Mouse (Mus musculus) midbrain, embryonic 13.5 days (tissue): Measurements from ENCODE around the gene Apc2. TPM values are rescaled to one million over a fixed set of nuclear protein-coding genes. Genes with fewer than 3 reads are reported as not detected.
A peak's percentile ranks its signal among the peaks of the same experiment; 100 is the strongest.

Experiments used
- ATAC-seq: fragments of 200-750 bp; cut with Nextera tagmentation; 2 replicates; pipeline ENCODE4 v1.8.0; 2017; ENCODE audit warnings: mild to moderate bottlenecking, moderate TSS enrichment, moderate library complexity
- H3K27ac ChIP-seq: fragments of 300-500 bp; sonication (generic); 2 replicates; pipeline ENCODE4 v1.5.1; 2015; ENCODE audit warnings: inconsistent platforms, mild to moderate bottlenecking, moderate library complexity
- H3K27me3 ChIP-seq: fragments of 300-500 bp; sonication (generic); 2 replicates; pipeline ENCODE4 v1.6.1; 2015; ENCODE audit warnings: mild to moderate bottlenecking, inconsistent platforms
- H3K36me3 ChIP-seq: fragments of 300-500 bp; sonication (generic); 2 replicates; pipeline ENCODE4 v1.6.1; 2015; ENCODE audit warnings: mild to moderate bottlenecking, inconsistent platforms
- H3K4me1 ChIP-seq: fragments of 300-500 bp; sonication (generic); replicated peaks from 2 replicates; pipeline ENCODE4 v1.6.1; 2015; ENCODE audit warnings: inconsistent platforms
- H3K4me2 ChIP-seq: fragments of 300-500 bp; sonication (generic); replicated peaks from 2 replicates; pipeline ENCODE4 v1.6.1; 2015; ENCODE audit warnings: moderate library complexity, mild to moderate bottlenecking, inconsistent platforms
- H3K4me3 ChIP-seq: fragments of 300-500 bp; sonication (generic); replicated peaks from 2 replicates; pipeline ENCODE4 v1.5.1; 2015; ENCODE audit warnings: mild to moderate bottlenecking, inconsistent platforms
- H3K9ac ChIP-seq: fragments of 300-500 bp; sonication (generic); replicated peaks from 2 replicates; pipeline ENCODE4 v1.6.1; 2015; ENCODE audit warnings: mild to moderate bottlenecking, inconsistent platforms
- H3K9me3 ChIP-seq: fragments of 300-500 bp; sonication (generic); 2 replicates; pipeline ENCODE4 v1.6.1; 2016; ENCODE audit warnings: mild to moderate bottlenecking, inconsistent platforms
- WGBS: fragments of 180-500 bp; shearing (Covaris S2); methylation state at CpG from one replicate; pipeline ENCODE4 v1.1.7; 2015; 5-methylcytosine and 5-hydroxymethylcytosine counted together
- polyA plus RNA-seq: library from polyadenylated mRNA; unstranded; fragments of >200 nt; fragmentation: Nextera tagmentation; extraction: Ambion mirVana; gene quantifications from 2 replicates; pipeline ENCODE4 v1.2.1, GENCODE M21; 2015

The Apc2 gene
- polyA plus RNA-seq, 1 experiment from 2014 or later, result 209 TPM

DNA sequence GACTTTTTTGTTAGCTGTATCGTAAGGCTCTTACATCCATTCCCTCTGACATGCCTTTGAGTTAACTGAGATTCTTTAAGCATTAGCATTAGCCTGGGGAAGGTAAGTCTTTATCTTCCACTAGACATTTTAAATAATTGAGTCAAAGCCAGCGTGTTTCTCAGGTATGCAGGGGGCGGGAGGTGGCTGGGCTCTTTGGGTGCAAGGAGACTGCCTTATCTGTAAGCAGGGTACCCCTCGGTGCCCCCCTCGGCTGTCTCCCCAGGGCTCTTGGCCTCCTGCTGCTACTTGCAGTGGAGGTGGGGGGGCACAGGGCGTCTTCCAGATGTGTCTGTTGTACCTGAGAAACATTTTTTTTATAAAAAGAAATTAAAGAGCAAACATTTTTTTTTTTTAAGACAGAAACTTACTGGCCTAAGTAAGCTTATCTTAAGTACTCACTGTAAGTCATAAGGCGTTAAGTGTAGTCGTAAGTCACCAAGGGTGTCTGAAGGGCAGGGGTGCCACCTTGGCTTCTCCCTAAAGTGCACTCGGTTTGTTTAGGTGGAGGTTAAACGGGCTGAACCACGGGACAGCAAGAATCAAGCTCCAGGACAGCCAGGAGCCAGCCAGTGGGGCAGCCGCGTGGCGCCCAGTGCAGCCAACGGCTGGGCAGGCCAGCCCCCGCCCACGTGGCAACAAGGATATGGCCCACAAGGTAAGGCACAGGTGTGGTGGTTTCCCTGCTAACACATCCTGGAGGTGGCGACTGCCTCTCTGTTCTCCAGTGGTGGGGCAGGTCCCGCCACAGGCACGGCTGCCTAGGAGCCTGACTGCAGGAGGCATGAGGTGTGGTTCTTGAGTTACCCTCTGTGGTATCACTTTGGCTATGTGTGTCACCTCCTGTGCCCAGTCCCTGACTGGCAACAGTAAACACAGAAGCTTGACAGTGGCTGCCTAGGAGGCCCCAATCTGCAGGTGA lies 13.0 kb upstream of the Apc2 start:
- H3K4me2 ChIP-seq, result no peak overlapping the region
- no peak overlapping the region for H3K4me3 ChIP-seq
- H3K27ac ChIP-seq, result no peak overlapping the region
- no peaks in the 10 kb centered on the region for H3K27me3 ChIP-seq
- H3K4me1 ChIP-seq, result peaks cover 10% of the 10 kb centered on the region
- no peaks in the 10 kb centered on the region for H3K9me3 ChIP-seq
- no peak overlapping the region for H3K9ac ChIP-seq
- H3K36me3 ChIP-seq, result peaks cover 91% of the 10 kb centered on the region
- ATAC-seq, result no peak
- 92% methylated on average over 20 of the region's 20 CpGs for WGBS

DNA sequence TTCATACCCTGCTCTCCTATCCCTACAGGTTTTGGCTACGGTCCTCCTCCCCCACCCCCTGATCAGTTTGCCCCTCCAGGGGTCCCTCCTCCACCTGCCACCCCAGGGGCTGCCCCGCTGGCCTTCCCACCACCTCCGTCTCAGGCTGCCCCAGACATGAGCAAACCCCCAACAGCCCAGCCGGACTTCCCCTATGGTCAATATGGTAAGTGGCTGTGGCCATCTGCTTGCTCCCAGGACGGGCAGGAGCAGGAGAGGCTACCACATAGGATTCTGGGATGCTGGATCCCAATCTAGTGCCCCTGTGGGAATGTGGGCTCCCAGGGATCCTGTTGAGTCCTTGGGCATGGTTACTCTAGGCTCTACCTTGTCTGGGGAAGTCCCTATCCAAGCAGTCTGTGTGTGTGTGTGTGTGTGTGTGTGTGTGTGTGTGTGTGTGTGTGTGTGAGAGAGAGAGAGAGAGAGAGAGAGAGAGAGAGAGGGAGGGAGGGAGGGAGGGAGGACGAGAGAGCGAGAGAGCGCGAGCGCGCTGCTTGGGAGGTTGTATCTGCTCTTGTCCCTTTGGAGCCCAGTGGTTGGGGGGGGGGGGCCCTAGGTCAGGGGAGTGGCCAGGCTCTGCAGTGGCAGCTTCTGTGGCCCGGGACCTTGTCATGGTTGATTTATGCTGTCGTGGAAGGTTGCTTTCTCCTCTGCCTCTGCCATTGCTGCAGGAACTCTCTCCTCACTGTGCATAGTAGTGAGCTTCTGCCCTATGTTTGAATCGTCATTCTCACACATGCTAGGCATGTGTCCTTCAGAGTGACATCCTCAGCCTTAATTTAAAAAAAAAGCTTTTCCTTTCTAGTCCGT lies 10.3 kb upstream of the Apc2 start:
- Histone ChIP-seq H3K4me3 (no peak overlapping the region), H3K4me1 (peaks cover 10% of the 10 kb centered on the region), H3K36me3 (peaks cover 80% of the 10 kb centered on the region), H3K27ac (no peak overlapping the region), H3K9me3 (no peaks in the 10 kb centered on the region), H3K27me3 (no peaks in the 10 kb centered on the region), H3K9ac (no peak overlapping the region), H3K4me2 (no peak overlapping the region)
- WGBS, result 81% methylated on average over 15 of the region's 15 CpGs
- ATAC-seq, result no peak

DNA sequence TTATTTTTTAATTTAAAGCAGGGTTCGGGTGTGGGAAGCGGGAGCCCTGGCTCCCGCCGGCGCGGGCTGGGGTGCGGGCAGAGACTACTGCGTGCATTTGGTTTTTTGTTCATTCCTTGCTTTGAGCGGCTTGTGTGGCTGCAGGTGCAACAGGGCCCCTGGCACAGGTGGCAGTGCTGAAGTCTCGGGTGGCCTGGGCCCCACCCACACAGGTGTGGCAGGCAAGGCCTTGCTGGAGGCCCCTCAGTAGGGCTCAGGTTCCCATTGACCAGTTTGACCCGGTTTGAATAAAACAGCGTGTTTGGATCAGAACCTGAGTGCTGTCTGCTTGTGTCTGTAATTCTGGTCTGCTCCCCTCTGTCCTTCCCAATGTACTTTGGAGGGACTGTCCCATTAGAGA lies 7.7 kb upstream of the Apc2 start:
- 96% methylated on average over 12 of the region's 12 CpGs for WGBS
- Histone ChIP-seq H3K4me1 (peaks cover 6% of the 10 kb centered on the region), H3K9ac (no peak overlapping the region), H3K27ac (no peak overlapping the region; the same call in 1 of the 2 replicates), H3K36me3 (peaks cover 58% of the 10 kb centered on the region), H3K9me3 (no peaks in the 10 kb centered on the region), H3K4me2 (no peak overlapping the region), H3K27me3 (no peaks in the 10 kb centered on the region), H3K4me3 (no peak overlapping the region)
- ATAC-seq, result no peak

DNA sequence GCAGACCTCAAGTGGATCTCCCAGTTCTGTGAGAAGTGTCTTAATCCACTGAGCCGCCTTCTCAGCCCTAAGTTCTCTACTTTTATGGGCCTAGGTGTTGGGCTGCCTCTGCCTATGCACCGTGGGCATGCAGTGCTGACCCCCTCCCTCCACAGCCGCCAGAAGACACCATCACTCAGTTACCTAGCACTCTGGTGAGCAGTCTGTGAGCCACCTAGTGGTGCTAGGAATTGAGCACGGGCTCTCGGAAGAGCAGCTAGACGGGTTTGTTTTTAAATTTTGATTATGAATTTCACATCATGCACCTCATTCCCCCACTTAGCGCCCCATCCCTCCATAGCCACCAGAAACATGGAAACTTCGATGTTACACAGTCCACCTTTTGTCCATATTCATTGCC lies 7.1 kb upstream of the Apc2 start:
- peaks cover 11% of the 10 kb centered on the region for H3K4me1 ChIP-seq
- peaks cover 57% of the 10 kb centered on the region for H3K36me3 ChIP-seq
- H3K27ac ChIP-seq, result no peak overlapping the region
- H3K4me3 ChIP-seq, result no peak overlapping the region
- H3K9me3 ChIP-seq, result no peaks in the 10 kb centered on the region
- no peaks in the 10 kb centered on the region for H3K27me3 ChIP-seq
- WGBS, result 72% methylated on average over 8 of the region's 8 CpGs
- H3K9ac ChIP-seq, result no peak overlapping the region
- no peak for ATAC-seq
- H3K4me2 ChIP-seq, result no peak overlapping the region

DNA sequence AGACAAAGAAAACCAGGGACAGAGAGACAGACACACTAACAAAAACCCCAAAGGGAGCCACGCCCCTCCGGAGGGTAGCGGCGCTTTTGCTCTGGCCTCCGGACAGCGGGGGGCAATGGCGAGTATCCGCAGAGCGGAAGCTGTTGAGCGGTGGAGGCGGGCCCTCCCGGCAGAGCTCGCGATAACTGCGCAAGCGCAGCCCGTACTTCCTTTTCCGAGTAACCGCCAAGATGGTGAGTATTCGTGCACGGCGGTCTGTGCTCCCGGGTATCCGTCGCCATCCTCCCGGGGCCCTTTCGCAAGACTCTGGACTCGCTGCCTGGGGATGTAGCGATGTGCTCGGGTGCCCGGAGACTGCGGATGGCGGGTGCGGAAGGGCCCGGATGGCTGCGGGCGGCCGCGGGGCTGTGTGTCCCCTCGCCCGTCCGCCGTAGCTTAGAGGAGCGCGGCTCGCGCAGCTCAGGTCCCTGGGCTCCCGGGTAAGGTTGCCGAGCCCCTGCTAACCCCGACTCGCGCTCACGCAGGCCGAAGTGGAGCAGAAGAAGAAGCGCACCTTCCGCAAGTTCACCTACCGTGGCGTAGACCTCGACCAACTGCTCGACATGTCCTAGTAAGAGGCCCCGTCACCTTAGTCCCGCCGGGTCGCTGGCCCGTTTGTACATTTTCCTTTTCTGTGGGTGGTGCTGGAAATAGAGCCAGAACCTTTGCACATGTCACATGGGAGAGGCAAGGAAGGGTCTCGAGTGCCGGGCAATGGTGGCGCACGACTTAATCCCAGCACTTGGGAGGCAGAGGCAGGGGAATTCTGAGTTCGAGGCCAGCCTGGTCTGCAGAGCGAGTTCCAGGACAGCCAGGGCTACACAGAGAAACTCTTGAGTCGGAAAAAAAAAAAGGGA lies 3.3 kb upstream of the Apc2 start, which contains the start of gene Rps15:
Gene Rps15, plus strand, starts transcription at position 203 of the 896 bp plus-strand sequence.
- H3K27me3 ChIP-seq, result no peaks in the 10 kb centered on the region
- H3K36me3 ChIP-seq, result peaks cover 35% of the 10 kb centered on the region
- H3K4me1 ChIP-seq, result peaks cover 49% of the 10 kb centered on the region
- H3K4me3 ChIP-seq, result peak within 1 kb of the TSS; percentile 97
- H3K4me2 ChIP-seq, result peak within 1 kb of the TSS; percentile 99
- under 1% methylated on average over 70 of the region's 72 CpGs for WGBS
- H3K27ac ChIP-seq, result peak within 1 kb of the TSS; percentile 93
- no peaks in the 10 kb centered on the region for H3K9me3 ChIP-seq
- H3K9ac ChIP-seq, result peak within 1 kb of the TSS; percentile 99
- peak; percentile 79 for ATAC-seq

DNA sequence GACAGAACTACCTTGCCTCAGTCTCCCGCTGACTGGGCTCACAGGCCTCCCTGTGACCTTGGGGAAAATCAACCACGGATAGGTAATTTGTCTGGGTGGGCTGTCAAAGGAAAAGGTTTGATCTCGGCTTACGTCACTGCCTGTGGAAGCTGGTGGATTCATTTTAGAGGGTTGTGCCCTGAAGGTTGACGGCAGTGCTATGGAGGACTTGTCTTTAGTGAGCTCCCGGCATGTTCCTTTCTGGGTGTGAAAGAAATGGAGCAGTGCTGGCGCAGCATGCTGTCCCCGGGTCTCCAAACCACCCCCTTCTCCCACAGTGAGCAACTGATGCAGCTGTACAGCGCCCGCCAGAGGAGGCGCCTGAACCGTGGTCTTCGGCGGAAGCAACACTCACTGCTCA lies 2.5 kb upstream of the Apc2 start:
- Histone ChIP-seq H3K4me1 (peaks cover 57% of the 10 kb centered on the region), H3K4me3 (peak overlapping the region; percentile 97), H3K27me3 (no peaks in the 10 kb centered on the region), H3K9ac (peak overlapping the region; percentile 99), H3K36me3 (peaks cover 29% of the 10 kb centered on the region), H3K9me3 (no peaks in the 10 kb centered on the region), H3K27ac (peak overlapping the region; percentile 93; the same call in 1 of the 2 replicates), H3K4me2 (peak overlapping the region; percentile 99)
- ATAC-seq, result no peak
- WGBS, result 28% methylated on average over 14 of the region's 14 CpGs

DNA sequence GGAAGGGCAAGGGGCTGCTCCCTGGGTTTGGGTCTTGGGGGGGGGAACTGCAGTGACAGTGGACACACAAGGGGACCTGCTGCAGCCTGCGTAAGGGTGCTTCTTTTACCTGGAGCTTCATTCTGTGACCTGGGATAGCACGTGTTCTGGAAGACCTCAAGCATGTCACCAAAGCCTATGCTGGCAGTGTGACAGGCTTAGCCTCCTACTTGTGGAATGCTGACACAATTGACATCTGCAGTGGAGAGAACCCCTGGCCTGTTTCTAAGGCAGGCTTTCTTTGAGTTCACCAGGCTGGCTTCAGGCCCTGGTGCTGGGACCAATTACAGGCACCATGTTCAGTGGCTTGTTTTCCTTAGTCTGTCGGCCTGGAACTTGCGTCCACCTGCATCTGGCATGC lies 1.5 kb upstream of the Apc2 start:
- no peaks in the 10 kb centered on the region for H3K9me3 ChIP-seq
- no peaks in the 10 kb centered on the region for H3K27me3 ChIP-seq
- peak overlapping the region; percentile 99; the same call in 1 of the 2 replicates for H3K9ac ChIP-seq
- peaks cover 61% of the 10 kb centered on the region for H3K4me1 ChIP-seq
- peaks cover 20% of the 10 kb centered on the region for H3K36me3 ChIP-seq
- H3K4me3 ChIP-seq, result peak overlapping the region; percentile 97
- H3K4me2 ChIP-seq, result peak overlapping the region; percentile 99; the same call in 1 of the 2 replicates
- 0 out of 2 replicates have a peak overlapping the region, but pooled peaks have one; percentile 39 for H3K27ac ChIP-seq
- WGBS, result 78% methylated on average over 4 of the region's 4 CpGs
- ATAC-seq, result no peak

DNA sequence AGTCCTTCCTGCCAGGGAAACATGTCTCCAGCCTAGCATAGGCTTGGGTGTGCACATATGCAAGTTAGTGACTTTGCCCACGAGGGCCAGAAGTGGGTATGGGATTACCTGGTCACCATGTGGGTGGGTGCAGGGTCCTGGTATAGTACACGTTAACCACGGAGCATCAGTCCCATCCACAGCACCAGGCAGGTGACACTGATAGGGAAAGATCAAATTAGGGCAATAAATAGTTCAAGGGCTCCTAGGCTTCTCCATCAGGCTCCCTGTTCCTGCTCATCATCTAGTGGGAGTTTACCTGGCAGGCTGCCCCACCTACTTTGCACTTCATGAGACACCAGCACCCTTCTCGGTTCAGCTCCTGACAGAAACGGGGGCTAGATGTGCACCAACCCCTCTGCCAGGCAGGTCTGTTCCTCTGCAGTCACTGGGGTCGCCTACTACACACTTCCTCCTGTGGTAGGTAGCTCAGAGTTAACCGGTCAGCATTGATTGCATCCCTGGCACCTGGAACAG lies 931 bp upstream of the Apc2 start:
- 43% methylated on average over 7 of the region's 7 CpGs for WGBS
- H3K27ac ChIP-seq, result peak overlapping the region; percentile 99; the same call in 1 of the 2 replicates
- H3K36me3 ChIP-seq, result peaks cover 20% of the 10 kb centered on the region
- no peak for ATAC-seq
- H3K4me3 ChIP-seq, result 0 out of 2 replicates have a peak overlapping the region, but pooled peaks have one; percentile 97
- no peaks in the 10 kb centered on the region for H3K27me3 ChIP-seq
- peak overlapping the region; percentile 99 for H3K4me2 ChIP-seq
- no peaks in the 10 kb centered on the region for H3K9me3 ChIP-seq
- H3K9ac ChIP-seq, result peak overlapping the region; percentile 99
- peaks cover 64% of the 10 kb centered on the region for H3K4me1 ChIP-seq

DNA sequence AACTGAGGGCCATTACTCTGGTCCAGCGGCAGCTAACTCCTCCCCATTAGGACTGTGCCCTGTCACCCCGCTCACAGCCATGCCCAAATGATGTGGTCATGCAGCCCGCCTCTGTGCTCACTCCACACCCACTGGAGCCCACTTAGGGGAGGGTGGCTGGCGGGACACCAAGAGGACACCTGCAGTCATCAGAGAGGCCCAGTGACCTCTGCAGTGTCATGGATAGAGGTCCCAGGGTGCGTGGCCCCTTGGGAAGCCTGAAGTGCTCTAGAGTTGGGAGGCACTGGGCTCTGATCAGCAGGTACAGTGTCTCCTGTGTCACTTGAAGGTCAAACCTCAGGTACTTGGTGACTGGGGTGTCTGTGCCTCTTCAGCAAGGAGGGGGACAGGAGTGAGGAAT lies 1.0 kb downstream of the Apc2 start:
- Histone ChIP-seq H3K9ac (peak overlapping the region; percentile 99), H3K9me3 (no peaks in the 10 kb centered on the region), H3K4me3 (peak overlapping the region; percentile 54), H3K4me2 (peak overlapping the region; percentile 99), H3K27me3 (no peaks in the 10 kb centered on the region), H3K27ac (peak overlapping the region; percentile 99), H3K4me1 (peaks cover 81% of the 10 kb centered on the region), H3K36me3 (peaks cover 23% of the 10 kb centered on the region)
- no peak for ATAC-seq
- 82% methylated on average over 5 of the region's 5 CpGs for WGBS

DNA sequence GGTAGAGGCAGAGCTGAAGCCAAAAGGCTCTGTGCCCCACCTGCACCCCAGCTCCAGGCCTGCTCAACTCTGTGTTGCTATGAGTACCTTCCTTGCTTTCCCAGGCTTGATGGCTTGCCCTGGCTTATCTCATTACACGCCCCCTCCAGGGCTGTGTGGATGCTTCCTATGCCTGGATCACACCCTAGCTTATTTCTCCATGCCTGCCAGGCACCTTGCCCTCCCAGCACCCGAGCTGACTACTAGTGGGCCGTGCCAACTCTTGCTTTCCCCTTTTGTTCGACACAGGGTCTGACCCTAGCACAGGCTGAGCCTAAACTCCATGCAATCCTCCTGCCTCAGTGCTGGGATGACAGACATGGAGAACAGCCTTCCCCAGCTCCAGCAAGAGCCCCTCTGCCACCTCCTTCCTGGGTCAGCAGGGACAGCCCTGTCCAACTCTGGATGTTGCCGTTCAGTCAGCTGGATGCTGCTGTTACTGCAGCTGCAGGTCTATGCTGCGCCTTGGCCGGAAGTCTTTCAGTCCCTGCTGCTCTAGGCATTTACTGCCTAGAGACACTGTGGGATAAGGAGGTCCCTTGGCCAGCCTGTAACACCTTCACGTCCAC lies 1.9 kb downstream of the Apc2 start:
- Histone ChIP-seq H3K27me3 (no peaks in the 10 kb centered on the region), H3K4me1 (peaks cover 87% of the 10 kb centered on the region), H3K4me3 (peak overlapping the region; percentile 54; the same call in 1 of the 2 replicates), H3K27ac (peak overlapping the region; percentile 99), H3K4me2 (peak overlapping the region; percentile 99), H3K36me3 (peaks cover 31% of the 10 kb centered on the region), H3K9me3 (no peaks in the 10 kb centered on the region), H3K9ac (peak overlapping the region; percentile 99)
- ATAC-seq, result no peak
- 66% methylated on average over 8 of the region's 8 CpGs for WGBS
